Mouse (Mus musculus) CD4-positive helper T cell, adult 2 months (primary cell): Measurements from ENCODE around the gene Gins3.

Experiments used
- DNase-seq: peaks from one replicate; pipeline ENCODE4 v3.0.0-alpha.2; 2012; ENCODE audit warnings: low read depth, missing footprints, low spot score

Gins3 gene

GRCm38 (mm10) chr8:95694631-95695030, 61.4 kb downstream of the Gins3 start:
- no peak for DNase-seq
